Mouse (Mus musculus): ENCODE measurements around the gene Mapk6. TPM values are rescaled to one million over a fixed set of nuclear protein-coding genes. Genes with fewer than 3 reads are reported as not detected.

Gene Mapk6
- polyA plus RNA-seq, 1 experiment from 2014 or later: 28.0 TPM

GRCm38 (mm10) chr9:75414204-75414603 lies 4.4 kb upstream of the Mapk6 start:
- ATAC-seq: no peak
- WGBS: 9% methylated on average over 5 of the region's 5 CpGs
- H3K27me3 ChIP-seq (replicated peaks; ENCODE audit: insufficient read depth, low read length): no peaks in the 10 kb centered on the region
- no peak overlapping the region for H3K4me2 ChIP-seq (replicated peaks; ENCODE audit: low read depth, low read length)
- DNase-seq (ENCODE audit: low spot score): peak; percentile 79
- no peaks in the 10 kb centered on the region for H3K9me3 ChIP-seq (ENCODE audit: low read length)
- no peak overlapping the region for H3K4me3 ChIP-seq (ENCODE audit: low read depth, low read length)
- peaks cover 7% of the 10 kb centered on the region; the same call in 1 of the 2 replicates for H3K4me1 ChIP-seq (ENCODE audit: insufficient read depth, low read depth, low read length)
- H3K27ac ChIP-seq (ENCODE audit: low read length): 0 out of 2 replicates have a peak overlapping the region, but pooled peaks have one; percentile 43
- no peaks in the 10 kb centered on the region for H3K36me3 ChIP-seq (ENCODE audit: insufficient read depth, low read length)
- TF ChIP-seq EP300 (IDR thresholded peaks at IDR 0.05) (no peak), CTCF (IDR thresholded peaks at IDR 0.05) (no peak)
- no peak overlapping the region for H3K9ac ChIP-seq (replicated peaks; ENCODE audit: low read depth)

GRCm38 (mm10) chr9:75413206-75413605 lies 3.4 kb upstream of the Mapk6 start:
- Histone ChIP-seq H3K4me1 (ENCODE audit: insufficient read depth, low read depth, low read length) (peaks cover 13% of the 10 kb centered on the region; the same call in 1 of the 2 replicates), H3K27me3 (replicated peaks; ENCODE audit: insufficient read depth, low read length) (no peaks in the 10 kb centered on the region), H3K9ac (replicated peaks; ENCODE audit: low read depth) (no peak overlapping the region), H3K27ac (ENCODE audit: low read length) (no peak overlapping the region), H3K9me3 (ENCODE audit: low read length) (no peaks in the 10 kb centered on the region), H3K4me2 (replicated peaks; ENCODE audit: low read depth, low read length) (no peak overlapping the region), H3K4me3 (ENCODE audit: low read depth, low read length) (no peak overlapping the region), H3K36me3 (ENCODE audit: insufficient read depth, low read length) (no peaks in the 10 kb centered on the region)
- ATAC-seq (no peak), DNase-seq (ENCODE audit: low spot score) (no peak)
- TF ChIP-seq CTCF (IDR thresholded peaks at IDR 0.05): no peak
- no peak for TF ChIP-seq EP300 (IDR thresholded peaks at IDR 0.05)
- 66% methylated on average over 5 of the region's 5 CpGs for WGBS

GRCm38 (mm10) chr9:75411584-75411983 lies 1.8 kb upstream of the Mapk6 start:
- peaks cover 13% of the 10 kb centered on the region for H3K4me1 ChIP-seq (ENCODE audit: insufficient read depth, low read depth, low read length)
- 68% methylated on average over 9 of the region's 9 CpGs for WGBS
- no peaks in the 10 kb centered on the region for H3K9me3 ChIP-seq (ENCODE audit: low read length)
- no peaks in the 10 kb centered on the region for H3K27me3 ChIP-seq (replicated peaks; ENCODE audit: insufficient read depth, low read length)
- ATAC-seq (no peak), DNase-seq (ENCODE audit: low spot score) (peak; percentile 27)
- H3K4me2 ChIP-seq (replicated peaks; ENCODE audit: low read depth, low read length): no peak overlapping the region
- H3K27ac ChIP-seq (ENCODE audit: low read length): no peak overlapping the region
- H3K4me3 ChIP-seq (ENCODE audit: low read depth, low read length): no peak overlapping the region
- TF ChIP-seq EP300 (IDR thresholded peaks at IDR 0.05): no peak
- no peak for TF ChIP-seq CTCF (IDR thresholded peaks at IDR 0.05)
- no peak overlapping the region for H3K9ac ChIP-seq (replicated peaks; ENCODE audit: low read depth)
- H3K36me3 ChIP-seq (ENCODE audit: insufficient read depth, low read length): no peaks in the 10 kb centered on the region

- TF ChIP-seq EP300 (IDR thresholded peaks at IDR 0.05) (no peak), CTCF (IDR thresholded peaks at IDR 0.05) (no peak)
- ATAC-seq (no peak), DNase-seq (ENCODE audit: low spot score) (no peak)
- H3K4me1 ChIP-seq (ENCODE audit: insufficient read depth, low read depth, low read length): peaks cover 13% of the 10 kb centered on the region
- no peak overlapping the region; the same call in 1 of the 2 replicates for H3K4me2 ChIP-seq (replicated peaks; ENCODE audit: low read depth, low read length)
- whole genome bisulfite sequencing: 79% methylated on average over 6 of the region's 6 CpGs
- H3K9ac ChIP-seq (replicated peaks; ENCODE audit: low read depth): 0 out of 2 replicates have a peak overlapping the region, but pooled peaks have one; percentile 88
- no peaks in the 10 kb centered on the region for H3K27me3 ChIP-seq (replicated peaks; ENCODE audit: insufficient read depth, low read length)
- H3K36me3 ChIP-seq (ENCODE audit: insufficient read depth, low read length): no peaks in the 10 kb centered on the region
- H3K27ac ChIP-seq (ENCODE audit: low read length): no peak overlapping the region
- no peak overlapping the region for H3K4me3 ChIP-seq (ENCODE audit: low read depth, low read length)
- no peaks in the 10 kb centered on the region for H3K9me3 ChIP-seq (ENCODE audit: low read length)
Observed at GRCm38 (mm10) chr9:75410868-75411487, 1.2 kb upstream of the Mapk6 start.

GRCm38 (mm10) chr9:75409031-75409851 lies 564 bp downstream of the Mapk6 start:
- Histone ChIP-seq H3K9ac (replicated peaks; ENCODE audit: low read depth) (peak overlapping the region; percentile 88), H3K4me1 (ENCODE audit: insufficient read depth, low read depth, low read length) (peaks cover 16% of the 10 kb centered on the region), H3K9me3 (ENCODE audit: low read length) (no peaks in the 10 kb centered on the region), H3K4me3 (ENCODE audit: low read depth, low read length) (peak overlapping the region; percentile 72), H3K4me2 (replicated peaks; ENCODE audit: low read depth, low read length) (peak overlapping the region; percentile 77), H3K27ac (ENCODE audit: low read length) (peak overlapping the region; percentile 99), H3K27me3 (replicated peaks; ENCODE audit: insufficient read depth, low read length) (no peaks in the 10 kb centered on the region), H3K36me3 (ENCODE audit: insufficient read depth, low read length) (no peaks in the 10 kb centered on the region)
- ATAC-seq (peak; percentile 82), DNase-seq (ENCODE audit: low spot score) (peak; percentile 88)
- under 1% methylated on average over 45 of the region's 90 CpGs for WGBS
- TF ChIP-seq CTCF (IDR thresholded peaks at IDR 0.05) (no peak), EP300 (IDR thresholded peaks at IDR 0.05) (no peak)

GRCm38 (mm10) chr9:75408204-75408826 lies 1.5 kb downstream of the Mapk6 start:
- Histone ChIP-seq H3K4me1 (ENCODE audit: insufficient read depth, low read depth, low read length) (peaks cover 17% of the 10 kb centered on the region), H3K9ac (replicated peaks; ENCODE audit: low read depth) (peak overlapping the region; percentile 88), H3K36me3 (ENCODE audit: insufficient read depth, low read length) (no peaks in the 10 kb centered on the region), H3K9me3 (ENCODE audit: low read length) (no peaks in the 10 kb centered on the region), H3K27ac (ENCODE audit: low read length) (peak overlapping the region; percentile 99), H3K4me3 (ENCODE audit: low read depth, low read length) (peak overlapping the region; percentile 72), H3K27me3 (replicated peaks; ENCODE audit: insufficient read depth, low read length) (no peaks in the 10 kb centered on the region), H3K4me2 (replicated peaks; ENCODE audit: low read depth, low read length) (peak overlapping the region; percentile 77)
- no peak for TF ChIP-seq CTCF (IDR thresholded peaks at IDR 0.05)
- no peak for TF ChIP-seq EP300 (IDR thresholded peaks at IDR 0.05)
- DNase-seq (ENCODE audit: low spot score) (peak; percentile 27), ATAC-seq (no peak)
- 4% methylated on average over 11 of the region's 11 CpGs for WGBS
